Mouse (Mus musculus) brain, adult 2 months (tissue): ENCODE results near the gene Usp18.

Experiments
- DNase-seq: peaks from one replicate; pipeline ENCODE4 v3.0.0; 2011; ENCODE audit warnings: low read depth, low spot score

Gene Usp18

GRCm38 (mm10) chr6:121245127-121246036 lies at the start of gene Usp18:
TSS of gene Usp18 (plus strand) at chr6:121245906.
- DNase-seq: peak; percentile 80

- no peak for DNase-seq
Measured at GRCm38 (mm10) chr6:121197807-121198365, 47.8 kb upstream of the Usp18 start.

- no peak for DNase-seq
Measured at GRCm38 (mm10) chr6:121200458-121200857, 45.2 kb upstream of the Usp18 start.

GRCm38 (mm10) chr6:121202026-121202425 lies 43.7 kb upstream of the Usp18 start:
- DNase-seq: no peak

- no peak for DNase-seq
Measured at GRCm38 (mm10) chr6:121206481-121206880, 39.2 kb upstream of the Usp18 start.

GRCm38 (mm10) chr6:121209584-121209983 lies 36.1 kb upstream of the Usp18 start:
- DNase-seq: no peak

- DNase-seq: peak; percentile 88
Measured at GRCm38 (mm10) chr6:121210149-121210925, 35.4 kb upstream of the Usp18 start, which contains the start of gene Tuba8. TSS of gene Tuba8 (plus strand) at chr6:121210696.

- DNase-seq: no peak
Measured at GRCm38 (mm10) chr6:121210926-121211289, 34.8 kb upstream of the Usp18 start.

GRCm38 (mm10) chr6:121211743-121212142 lies 34.0 kb upstream of the Usp18 start:
- DNase-seq: peak; percentile 61

GRCm38 (mm10) chr6:121212988-121213387 lies 32.7 kb upstream of the Usp18 start:
- no peak for DNase-seq

- no peak for DNase-seq
Measured at GRCm38 (mm10) chr6:121214221-121214620, 31.5 kb upstream of the Usp18 start.

GRCm38 (mm10) chr6:121214667-121215330 lies 30.9 kb upstream of the Usp18 start:
- no peak for DNase-seq

- DNase-seq: peak; percentile 72
Measured at GRCm38 (mm10) chr6:121215336-121215735, 30.4 kb upstream of the Usp18 start.

- DNase-seq: peak; percentile 63
Measured at GRCm38 (mm10) chr6:121215896-121216295, 29.8 kb upstream of the Usp18 start.

- peak; percentile 37 for DNase-seq
Measured at GRCm38 (mm10) chr6:121216589-121217255, 29.0 kb upstream of the Usp18 start.

- DNase-seq: no peak
Measured at GRCm38 (mm10) chr6:121218002-121218401, 27.7 kb upstream of the Usp18 start.

GRCm38 (mm10) chr6:121219406-121219805 lies 26.3 kb upstream of the Usp18 start:
- no peak for DNase-seq

GRCm38 (mm10) chr6:121220181-121220580 lies 25.5 kb upstream of the Usp18 start:
- no peak for DNase-seq

GRCm38 (mm10) chr6:121221876-121222597 lies 23.7 kb upstream of the Usp18 start:
- no peak for DNase-seq

GRCm38 (mm10) chr6:121223001-121223400 lies 22.7 kb upstream of the Usp18 start:
- no peak for DNase-seq
